Mouse (Mus musculus) neural tube, embryonic 13.5 days (tissue): ENCODE measurements at regions not wholly inside any gene's neighbourhood (a gene's known extent, or its start where the extent isn't known, plus 50 kb on each side); places are given as distances from the start of the nearest gene placed in this dataset.

ENCODE experiments used
- ATAC-seq: fragments of 200-750 bp; cut with Nextera tagmentation; 2 replicates; pipeline ENCODE4 v1.8.0; 2017; ENCODE audit warnings: low read depth, mild to moderate bottlenecking, moderate TSS enrichment, moderate library complexity
- H3K27ac ChIP-seq: fragments of 300-500 bp; sonication (generic); replicated peaks from 2 replicates; pipeline ENCODE4 v1.5.1; 2015; ENCODE audit warnings: moderate library complexity, mild to moderate bottlenecking, inconsistent platforms
- H3K27me3 ChIP-seq: fragments of 300-500 bp; sonication (generic); 2 replicates; pipeline ENCODE4 v1.6.1; 2015; ENCODE audit warnings: mild to moderate bottlenecking, inconsistent platforms
- H3K36me3 ChIP-seq: fragments of 300-500 bp; sonication (generic); 2 replicates; pipeline ENCODE4 v1.6.1; 2015; ENCODE audit warnings: mild to moderate bottlenecking, inconsistent platforms
- H3K4me1 ChIP-seq: fragments of 300-500 bp; sonication (generic); replicated peaks from 2 replicates; pipeline ENCODE4 v1.6.1; 2015; ENCODE audit warnings: inconsistent platforms
- H3K4me2 ChIP-seq: fragments of 300-500 bp; sonication (generic); 2 replicates; pipeline ENCODE4 v1.6.1; 2015; ENCODE audit warnings: inconsistent platforms, mild to moderate bottlenecking, moderate library complexity
- H3K4me3 ChIP-seq: fragments of 300-500 bp; sonication (generic); 2 replicates; pipeline ENCODE4 v1.5.1; 2015; ENCODE audit warnings: mild to moderate bottlenecking, inconsistent platforms
- H3K9ac ChIP-seq: fragments of 300-500 bp; sonication (generic); 2 replicates; pipeline ENCODE4 v1.6.1; 2015; ENCODE audit warnings: moderate library complexity, mild to moderate bottlenecking, inconsistent platforms
- H3K9me3 ChIP-seq: fragments of 300-500 bp; sonication (generic); 2 replicates; pipeline ENCODE4 v1.6.1; 2016; ENCODE audit warnings: inconsistent platforms
- WGBS: fragments of 180-500 bp; shearing (Covaris S2); methylation state at CpG from one replicate; pipeline ENCODE4 v1.1.7; 2015; 5-methylcytosine and 5-hydroxymethylcytosine counted together

GRCm38 (mm10) chr13:83452987-83453386 is 50.8 kb upstream of the Mef2c start:
- no peak for ATAC-seq

More at GRCm38 (mm10) chr13:83452987-83453386, 50.8 kb upstream of the Mef2c start:
- Histone ChIP-seq H3K4me2 (no peak overlapping the region), H3K27ac (no peak overlapping the region), H3K36me3 (no peaks in the 10 kb centered on the region), H3K9me3 (no peaks in the 10 kb centered on the region), H3K9ac (no peak overlapping the region), H3K4me1 (no peaks in the 10 kb centered on the region), H3K27me3 (no peaks in the 10 kb centered on the region), H3K4me3 (no peak overlapping the region)
- WGBS = 93% methylated on average over 4 of the region's 4 CpGs
